Mouse (Mus musculus): ENCODE data around the gene Tmem92.

Gene Tmem92

DNA sequence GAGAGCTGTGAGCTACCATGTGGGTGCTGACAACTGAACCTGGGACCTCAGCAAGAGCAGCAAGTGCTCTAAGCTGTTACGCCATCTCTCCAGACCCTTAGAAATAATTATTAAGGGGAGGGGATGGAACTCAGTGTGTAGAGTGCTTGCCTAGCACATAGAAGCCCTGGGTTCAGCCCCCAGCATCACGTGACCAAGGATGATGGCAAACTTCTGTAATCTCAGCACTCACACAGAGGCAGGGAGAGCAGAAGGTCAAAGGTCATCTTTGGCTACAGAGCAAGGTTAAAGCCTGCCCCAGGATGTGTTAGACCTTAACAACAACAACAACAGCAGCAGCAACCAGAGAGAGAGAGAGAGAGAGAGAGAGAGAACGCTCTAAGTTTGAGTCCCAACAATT is 54.0 kb downstream of the Tmem92 start:
- no peak for DNase-seq (ENCODE audit: low spot score)

DNA sequence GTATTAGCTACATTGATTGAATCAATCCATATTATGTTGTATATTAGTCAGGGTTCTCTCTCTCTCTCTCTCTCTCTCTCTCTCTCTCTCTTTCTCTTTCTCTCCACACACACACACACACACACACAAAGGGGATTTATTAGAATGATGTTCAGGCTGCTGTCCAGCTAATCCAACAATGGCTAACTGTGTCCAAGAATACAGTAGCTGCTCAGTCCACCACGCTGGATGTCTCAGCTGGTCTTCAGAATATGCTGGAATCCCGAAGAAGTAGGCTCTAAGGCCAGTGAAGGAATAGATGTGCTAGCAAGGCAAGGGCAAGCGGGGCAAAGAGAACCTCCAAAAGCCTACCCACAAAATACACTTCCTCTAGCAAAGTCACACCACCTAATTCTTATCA is 55.2 kb downstream of the Tmem92 start:
- no peak for DNase-seq (ENCODE audit: low spot score)
